Mouse (Mus musculus): ENCODE measurements around the gene 1700016H13Rik. TPM values are rescaled to one million over a fixed set of nuclear protein-coding genes. Genes with fewer than 3 reads are reported as not detected.

The 1700016H13Rik gene
- total RNA-seq, 2 experiments from 2014 or later = not detected

DNA sequence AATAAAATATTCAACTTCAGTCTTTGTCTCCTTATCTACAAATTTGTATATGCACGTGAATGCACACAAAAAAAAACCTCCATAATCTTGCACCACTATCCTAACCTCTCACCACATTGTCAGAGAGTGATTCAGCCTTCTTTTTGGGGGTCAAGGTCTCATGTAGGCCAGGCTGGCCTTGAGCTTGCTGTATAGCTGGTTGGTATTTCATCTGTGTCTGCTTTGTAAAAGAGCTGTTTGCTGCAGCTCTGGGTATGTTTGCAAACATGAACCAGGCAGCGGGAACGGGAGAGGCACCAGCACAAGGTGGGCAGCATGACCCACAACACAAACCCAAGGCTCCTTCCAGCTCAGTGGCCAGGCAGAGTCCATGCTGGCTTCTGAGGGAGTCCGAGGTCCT lies 17.8 kb upstream of the 1700016H13Rik start:
- DNase-seq (ENCODE audit: low spot score in 2 of 2) = no peak

DNA sequence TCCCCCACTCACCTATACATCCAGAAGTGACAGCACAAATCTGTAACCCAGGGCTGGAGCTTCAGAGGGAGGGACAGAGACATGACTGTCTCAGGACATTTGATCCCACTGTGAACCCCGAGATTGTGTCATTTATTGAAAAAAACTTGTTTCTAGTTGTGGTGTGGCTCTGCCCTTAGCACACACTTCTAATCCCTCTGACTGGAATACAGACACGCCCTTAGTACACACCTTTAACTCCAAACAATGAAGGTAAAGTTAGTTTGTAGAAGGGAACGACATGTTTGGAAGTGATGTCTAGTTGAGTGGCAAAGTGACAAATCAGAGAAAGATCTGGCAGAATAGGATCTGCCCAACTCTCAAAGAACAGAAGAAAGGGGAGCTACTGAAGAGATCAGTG lies 16.0 kb upstream of the 1700016H13Rik start:
- no peak for DNase-seq (ENCODE audit: low spot score in 2 of 2)

DNA sequence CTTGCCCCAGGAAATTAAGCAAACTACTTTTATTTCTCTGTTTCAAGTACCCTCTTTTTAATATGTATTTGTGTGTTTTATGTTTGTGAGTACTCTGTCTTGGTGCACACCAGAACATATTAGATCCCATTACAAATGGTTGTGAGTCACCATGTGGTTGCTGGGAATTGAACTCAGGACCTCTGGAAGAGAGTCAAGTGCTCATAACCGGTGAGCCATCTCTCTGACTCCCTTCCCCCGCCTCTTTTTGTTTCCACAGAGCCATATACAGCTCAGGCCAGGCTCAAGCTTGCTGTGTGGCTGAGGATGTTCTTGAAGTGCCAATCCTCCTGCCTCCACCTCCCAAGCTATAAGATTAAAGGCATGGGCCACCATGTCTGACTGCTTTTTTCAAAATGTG lies 10.1 kb upstream of the 1700016H13Rik start:
- no peak for DNase-seq (ENCODE audit: low spot score in 2 of 2)

DNA sequence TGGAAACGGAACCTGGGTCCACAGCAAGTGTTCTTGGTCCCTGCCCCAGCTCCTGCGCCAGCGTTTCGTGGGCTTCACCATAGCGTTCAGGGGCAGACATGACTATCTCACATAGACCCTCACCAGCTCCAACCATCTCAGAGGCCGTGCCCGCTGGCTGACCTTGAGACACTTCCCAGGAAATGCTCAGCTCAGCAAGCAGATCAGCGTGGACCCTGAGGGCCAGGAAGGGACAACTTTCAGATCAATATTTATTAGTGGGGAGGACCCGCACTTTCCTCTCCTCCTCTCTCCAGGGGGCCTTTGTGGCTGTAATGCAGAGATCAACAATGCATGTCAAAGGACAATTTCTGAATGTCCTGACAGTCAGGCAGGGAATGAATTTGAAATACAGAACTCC lies 9.1 kb upstream of the 1700016H13Rik start:
- DNase-seq (ENCODE audit: low spot score in 2 of 2) = no peak

DNA sequence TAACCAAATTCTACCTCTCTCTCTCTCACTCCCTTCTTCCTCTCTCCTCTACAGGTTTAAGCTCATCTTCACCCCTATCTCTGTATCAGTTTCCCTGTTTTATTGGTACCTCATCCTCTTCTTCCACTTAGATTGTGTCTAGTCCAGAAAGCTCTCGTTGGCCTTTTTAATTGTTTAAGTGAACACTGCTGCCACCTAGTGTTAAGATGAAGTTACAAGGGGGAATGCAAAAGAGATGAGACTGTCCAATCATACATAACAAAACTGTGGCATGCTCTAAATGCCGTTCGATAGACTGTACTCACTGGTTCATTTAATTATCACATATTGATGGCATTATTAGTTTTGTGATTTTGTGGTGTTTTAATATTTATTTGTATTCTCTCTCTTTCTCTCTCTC lies 3.8 kb upstream of the 1700016H13Rik start:
- DNase-seq (ENCODE audit: low spot score in 2 of 2) = no peak

DNA sequence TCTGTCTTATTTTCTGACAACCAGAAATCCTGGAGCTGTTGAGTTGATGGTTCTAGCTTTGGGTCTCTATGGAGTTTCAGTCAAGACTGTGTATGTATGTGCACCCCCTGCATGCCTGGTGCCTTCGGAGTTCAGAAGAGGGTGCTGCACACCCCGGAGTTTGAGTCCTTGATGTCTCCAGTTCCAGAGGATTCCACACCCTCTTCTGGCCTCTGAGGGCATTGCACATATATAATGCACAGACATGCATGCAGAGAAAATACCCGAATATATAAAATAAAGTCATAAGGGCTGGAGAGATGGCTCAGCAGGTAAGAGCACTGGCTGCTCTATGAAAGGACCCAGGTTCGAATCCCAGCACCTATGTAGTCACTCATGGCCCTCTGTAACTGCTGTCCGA lies 3.1 kb upstream of the 1700016H13Rik start:
- peak in 1 of 2 experiments; percentile 29 for DNase-seq (ENCODE audit: low spot score in 2 of 2)

DNA sequence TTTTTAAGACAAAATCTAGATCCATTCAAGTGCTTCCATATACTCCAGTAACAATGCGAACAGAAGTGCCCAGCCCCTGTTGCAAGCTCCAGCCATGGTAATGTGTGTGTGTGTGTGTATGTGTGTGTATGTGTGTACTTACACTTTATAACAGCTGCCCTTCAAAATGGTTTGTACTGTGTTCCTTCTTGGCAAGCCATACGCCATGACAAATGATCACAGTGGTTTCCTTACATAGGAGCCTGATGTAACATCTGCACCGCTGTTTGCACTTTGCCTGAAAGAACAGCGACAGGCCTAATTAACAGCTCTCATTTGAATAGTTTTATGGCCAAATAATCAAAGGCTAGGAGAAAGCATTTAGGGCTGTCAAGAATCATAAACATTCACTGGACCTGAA lies 1.0 kb downstream of the 1700016H13Rik start:
- DNase-seq (ENCODE audit: low spot score in 2 of 2) = no peak

DNA sequence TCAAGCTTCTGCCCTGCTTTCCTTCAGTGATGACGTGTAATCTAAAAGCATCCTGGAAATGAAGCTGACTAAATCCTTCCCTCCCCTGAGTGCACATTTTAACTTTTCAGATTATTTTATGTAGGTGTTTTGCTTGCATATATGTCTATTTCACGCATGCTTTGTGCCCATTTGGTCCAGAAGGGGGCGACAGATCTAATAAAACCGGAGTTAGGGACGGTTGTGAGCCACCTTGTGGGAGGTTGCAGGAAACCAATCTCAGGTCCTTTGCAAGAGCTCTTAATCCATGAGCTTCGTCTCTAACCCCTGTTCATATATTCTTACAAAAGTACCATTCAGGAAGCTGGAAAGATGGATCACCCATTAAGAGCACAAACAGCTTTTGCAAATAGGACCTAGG lies 1.6 kb downstream of the 1700016H13Rik start:
- peak; percentile 39 to 43 for DNase-seq (ENCODE audit: low spot score in 2 of 2)

DNA sequence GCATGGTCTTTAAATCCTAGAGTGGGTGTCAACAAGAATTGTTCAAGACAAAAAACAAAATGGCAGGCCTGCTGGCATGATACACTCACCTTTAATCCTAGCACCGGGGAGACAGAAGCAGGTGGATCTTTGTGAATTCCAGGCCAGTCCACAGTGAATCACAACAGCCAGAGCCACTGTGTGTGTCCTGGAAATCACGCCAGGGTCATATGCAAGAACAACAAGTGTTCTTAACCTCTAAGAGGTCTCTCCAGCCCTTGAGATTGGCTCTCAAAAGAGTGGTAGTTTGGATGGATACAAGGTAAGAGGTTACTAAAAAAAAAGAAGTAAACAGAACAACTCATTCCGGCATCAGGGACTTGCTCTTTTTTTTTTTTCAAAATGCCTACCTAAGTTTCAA lies 8.5 kb downstream of the 1700016H13Rik start:
- DNase-seq (ENCODE audit: low spot score in 2 of 2) = no peak

DNA sequence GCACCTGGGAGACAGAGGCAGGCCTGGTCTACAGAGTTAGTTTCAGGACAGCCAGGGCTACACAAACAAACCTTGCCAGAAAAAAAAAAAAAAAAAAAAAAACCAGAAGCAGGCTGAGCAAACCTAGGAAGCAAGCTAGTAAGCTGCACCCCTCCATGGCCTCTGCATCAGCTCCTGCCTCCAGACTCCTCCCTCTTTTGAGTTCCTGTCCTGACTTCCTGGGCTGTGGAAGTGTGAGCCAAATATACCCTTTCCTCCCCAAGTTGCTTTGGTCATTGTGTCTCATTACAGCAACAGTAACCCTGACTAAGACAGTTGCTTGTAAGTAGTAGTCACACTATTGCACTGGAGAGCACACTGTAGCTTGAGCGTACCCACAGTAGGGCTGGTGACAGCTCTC lies 11.6 kb downstream of the 1700016H13Rik start:
- DNase-seq (ENCODE audit: low spot score in 2 of 2) = no peak

DNA sequence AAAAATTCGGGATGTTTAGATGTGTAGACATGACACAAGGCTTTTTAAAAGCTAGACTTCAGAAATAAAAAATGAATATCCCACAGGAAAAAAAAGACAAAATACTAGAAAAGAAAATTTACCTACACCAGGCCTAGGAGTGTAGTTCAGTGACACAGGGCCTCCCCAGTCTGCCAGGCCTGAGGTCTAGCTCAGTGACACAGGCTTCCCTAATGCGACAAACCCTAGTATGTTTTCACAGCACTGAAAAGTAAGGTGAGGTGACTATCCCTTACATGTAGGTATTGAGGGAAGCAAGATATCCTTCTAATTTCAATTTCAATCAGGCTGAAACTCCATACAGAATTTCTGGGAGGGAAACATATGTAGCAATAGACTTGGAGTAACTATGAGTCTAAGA lies 18.6 kb downstream of the 1700016H13Rik start:
- no peak for DNase-seq (ENCODE audit: low spot score in 2 of 2)

DNA sequence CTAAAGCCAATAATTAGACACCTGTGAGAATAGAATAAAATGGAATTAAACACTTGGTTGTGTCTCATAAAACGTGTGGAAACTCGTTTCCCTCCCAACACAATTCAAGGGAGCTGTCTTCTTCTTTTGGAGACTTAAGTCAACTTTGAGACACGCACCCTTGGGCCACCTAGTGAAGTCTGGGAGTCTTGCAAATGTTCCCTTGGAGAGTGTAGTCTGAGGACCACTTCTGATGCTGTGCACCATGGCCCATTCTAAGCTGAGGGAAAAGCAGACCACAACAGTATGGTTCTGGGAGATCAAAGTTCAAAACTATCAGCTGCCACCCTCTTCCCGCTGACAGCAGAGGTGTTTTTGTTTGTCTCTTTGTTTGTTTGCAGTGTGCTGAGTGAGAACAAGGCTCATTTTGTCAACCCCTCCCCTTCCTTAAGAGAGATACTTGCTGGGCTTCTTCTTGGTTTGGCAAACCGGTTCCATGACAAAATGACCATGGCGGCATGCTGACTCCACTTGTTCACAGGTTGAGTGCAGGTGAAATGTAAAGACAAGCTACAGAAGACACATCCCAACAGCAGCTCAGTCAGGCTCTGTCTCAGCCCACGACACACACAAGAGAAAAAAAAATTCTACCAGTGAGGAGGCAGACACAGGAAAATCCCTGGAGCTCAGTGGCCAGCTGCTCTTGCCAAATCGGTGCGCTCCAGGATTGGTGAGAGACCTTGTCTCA lies 25.8 kb downstream of the 1700016H13Rik start:
- DNase-seq (ENCODE audit: low spot score in 2 of 2) = no peak

DNA sequence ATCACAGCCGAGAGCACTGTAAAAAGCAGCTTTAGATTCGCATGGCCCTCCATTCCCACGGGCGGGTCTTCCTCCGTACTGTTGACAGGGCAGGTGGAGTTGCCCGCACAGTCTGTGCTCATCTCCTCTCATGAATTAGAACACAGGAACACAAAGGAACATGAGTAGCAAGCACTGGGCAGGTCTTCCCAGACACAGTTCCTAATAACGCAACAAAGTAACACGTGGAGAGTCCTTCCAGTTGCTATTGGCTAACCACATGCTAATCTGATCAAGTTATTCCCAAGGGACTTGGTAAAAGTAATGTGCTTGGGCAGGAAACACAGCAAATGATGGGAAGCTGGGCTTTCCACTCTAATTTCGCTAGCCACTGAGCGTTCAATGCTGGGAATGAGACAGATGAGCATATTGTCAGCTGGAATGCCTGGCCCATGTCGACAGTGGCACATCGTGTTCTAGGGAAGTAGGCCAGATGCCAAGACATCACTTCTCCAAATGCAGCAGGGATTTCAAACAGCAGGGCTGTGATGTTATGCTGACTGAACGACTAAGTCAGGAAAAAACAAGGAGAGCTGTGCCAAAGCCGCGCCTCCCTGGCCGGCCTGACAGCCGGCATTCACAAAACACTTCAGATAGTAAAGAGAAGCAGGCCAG lies 26.6 kb downstream of the 1700016H13Rik start, which contains the start of gene Slc10a6:
Gene Slc10a6 (minus strand): TSS at position 293 of the 654 bp plus-strand sequence.
- DNase-seq (ENCODE audit: low spot score in 2 of 2) = peak; percentile 65 to 70

DNA sequence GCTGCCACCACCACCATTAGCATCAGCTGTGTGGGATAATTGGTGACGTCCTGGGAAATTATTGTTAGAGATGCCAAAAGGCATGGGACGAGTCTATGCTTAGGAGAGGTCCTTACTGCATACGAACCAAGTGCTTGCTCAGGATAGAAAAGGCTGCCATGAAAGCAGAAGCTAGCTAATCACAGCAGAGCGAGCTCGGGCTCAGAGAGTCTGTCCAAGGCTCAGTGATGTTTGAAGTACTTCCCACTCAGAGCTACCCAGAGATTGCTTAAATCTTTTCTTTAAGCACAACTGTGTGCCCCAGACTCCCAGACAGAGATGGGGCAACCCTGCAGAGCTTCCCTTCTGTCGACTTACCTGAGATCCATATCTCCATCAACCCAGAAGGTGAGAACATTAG lies 27.3 kb downstream of the 1700016H13Rik start:
- DNase-seq (ENCODE audit: low spot score in 2 of 2) = no peak

DNA sequence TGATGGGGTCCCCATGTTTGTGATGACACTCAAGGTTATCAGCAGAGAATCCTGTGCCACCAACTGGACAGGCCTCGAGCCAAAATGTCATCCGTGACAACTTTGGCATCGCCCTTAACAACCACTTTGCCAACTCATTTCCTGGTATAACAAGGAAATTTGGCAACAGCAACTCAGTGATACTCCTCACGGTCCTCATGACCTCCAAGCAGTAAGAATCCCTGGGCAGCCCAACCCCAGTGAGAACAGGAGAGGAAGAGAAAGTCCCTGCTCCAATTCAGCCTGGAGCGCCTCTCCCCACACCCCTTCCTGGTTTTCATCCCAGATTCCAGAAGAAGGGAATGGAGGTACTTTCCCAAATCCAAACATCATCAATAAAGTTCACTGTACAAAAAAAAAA lies 31.0 kb downstream of the 1700016H13Rik start:
- no peak for DNase-seq (ENCODE audit: low spot score in 2 of 2)

DNA sequence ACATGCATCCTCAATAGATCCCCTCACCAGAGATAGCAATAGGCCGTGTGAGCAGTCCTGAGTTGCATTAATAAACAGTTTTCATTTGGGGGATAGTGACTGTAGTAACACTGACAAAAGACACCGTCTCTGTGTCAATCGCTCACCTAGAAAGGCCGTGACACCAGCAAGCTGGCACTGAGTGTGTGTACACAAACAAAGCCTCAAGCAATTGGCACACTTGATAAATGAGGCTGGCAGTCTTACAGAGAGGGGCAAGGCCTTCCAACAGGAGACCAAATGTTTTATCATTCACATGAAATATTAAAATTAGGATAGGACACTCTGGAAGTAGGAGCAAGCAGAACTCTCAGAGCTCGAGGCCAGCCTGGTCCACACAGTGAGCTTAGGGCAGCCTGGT lies 33.5 kb downstream of the 1700016H13Rik start:
- DNase-seq (ENCODE audit: low spot score in 2 of 2) = no peak

DNA sequence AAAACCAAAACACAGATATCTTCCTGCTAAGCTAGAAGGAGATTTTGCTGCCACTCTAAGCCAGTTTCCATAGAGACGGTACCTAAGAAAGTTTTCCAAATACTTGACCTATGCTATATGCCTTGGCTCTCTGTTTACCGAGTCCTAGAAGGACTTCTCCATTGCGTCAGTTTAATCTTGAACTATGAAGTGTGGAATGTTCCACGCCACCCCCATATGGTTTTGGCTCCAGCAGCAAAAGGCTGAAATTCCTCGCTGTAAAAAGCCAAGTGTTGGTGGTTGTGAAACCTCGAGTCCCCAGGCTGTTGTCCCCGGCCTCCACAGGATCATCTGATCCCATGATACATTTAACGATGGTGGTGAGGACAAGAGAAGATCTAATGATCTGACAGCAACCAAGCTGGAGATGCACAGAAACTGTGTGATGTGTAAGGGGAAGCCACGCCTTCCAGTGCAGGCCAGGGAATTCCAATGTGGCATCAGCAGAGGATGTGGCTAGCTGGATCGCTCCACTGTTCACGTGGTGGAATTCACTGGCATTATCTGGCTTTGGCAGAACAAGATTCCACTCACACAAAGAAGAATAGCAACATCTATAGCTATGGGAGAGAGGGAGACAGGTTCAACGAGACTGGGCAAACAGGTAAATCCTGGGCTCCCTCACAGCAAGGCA lies 35.4 kb downstream of the 1700016H13Rik start:
- DNase-seq (ENCODE audit: low spot score in 2 of 2) = no peak

DNA sequence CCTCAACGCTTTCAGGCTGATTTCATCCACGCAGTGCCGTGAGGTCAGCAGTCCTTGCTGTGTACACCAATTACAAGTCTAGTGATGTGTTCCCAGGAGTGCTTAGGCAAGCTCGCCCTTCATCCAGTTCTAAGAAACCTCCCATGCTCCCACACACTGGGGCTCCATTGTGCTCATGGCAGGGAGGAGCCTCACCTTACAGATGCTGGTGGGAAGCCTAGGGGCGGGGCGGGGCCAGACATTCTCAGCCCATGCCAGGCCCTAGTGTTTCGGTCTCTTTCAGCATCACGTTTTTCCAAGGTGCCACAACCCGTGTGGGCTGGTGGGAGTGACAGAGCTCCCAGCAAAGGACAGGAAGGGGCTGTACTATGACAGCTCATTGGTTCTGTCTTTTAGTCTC lies 38.6 kb downstream of the 1700016H13Rik start:
- DNase-seq (ENCODE audit: low spot score in 2 of 2) = no peak

DNA sequence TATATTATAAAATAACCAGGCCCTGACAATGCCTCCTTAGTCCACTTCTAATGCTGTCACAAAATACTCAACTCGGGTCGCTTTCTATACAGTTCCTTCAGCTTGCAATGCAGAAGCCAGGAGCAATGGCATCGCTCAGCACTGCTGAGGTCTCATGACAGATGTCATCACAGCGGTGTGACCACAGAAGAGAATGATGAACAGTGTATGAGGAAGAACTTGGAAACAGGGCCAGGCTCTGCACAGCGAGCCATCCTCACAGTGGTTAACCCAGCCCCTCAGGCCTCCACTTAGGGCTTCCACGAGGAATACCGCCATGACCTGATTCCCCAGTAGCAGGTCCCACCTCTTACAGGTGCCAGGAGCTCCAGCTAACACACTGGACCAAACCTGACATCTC lies 41.5 kb downstream of the 1700016H13Rik start:
- no peak for DNase-seq (ENCODE audit: low spot score in 2 of 2)

DNA sequence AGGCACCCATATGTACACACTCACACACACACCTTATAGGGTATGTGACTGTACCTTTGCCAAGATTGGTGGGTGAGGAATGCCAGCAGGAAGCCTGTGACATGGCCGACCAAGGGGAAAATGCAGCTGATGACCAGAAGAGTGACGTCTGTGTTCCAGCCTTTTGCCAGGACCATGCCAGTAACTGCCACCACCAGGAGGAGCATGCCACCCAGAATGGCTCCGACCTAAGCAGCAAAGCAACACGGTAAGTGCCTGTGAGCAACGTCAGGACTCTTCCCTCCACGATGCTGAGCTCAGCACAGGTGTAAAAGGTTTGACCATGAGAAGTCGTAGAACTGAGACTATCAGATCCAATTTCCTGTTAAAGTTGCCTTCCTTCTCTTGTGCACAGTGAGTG lies 43.5 kb downstream of the 1700016H13Rik start:
- no peak for DNase-seq (ENCODE audit: low spot score in 2 of 2)

DNA sequence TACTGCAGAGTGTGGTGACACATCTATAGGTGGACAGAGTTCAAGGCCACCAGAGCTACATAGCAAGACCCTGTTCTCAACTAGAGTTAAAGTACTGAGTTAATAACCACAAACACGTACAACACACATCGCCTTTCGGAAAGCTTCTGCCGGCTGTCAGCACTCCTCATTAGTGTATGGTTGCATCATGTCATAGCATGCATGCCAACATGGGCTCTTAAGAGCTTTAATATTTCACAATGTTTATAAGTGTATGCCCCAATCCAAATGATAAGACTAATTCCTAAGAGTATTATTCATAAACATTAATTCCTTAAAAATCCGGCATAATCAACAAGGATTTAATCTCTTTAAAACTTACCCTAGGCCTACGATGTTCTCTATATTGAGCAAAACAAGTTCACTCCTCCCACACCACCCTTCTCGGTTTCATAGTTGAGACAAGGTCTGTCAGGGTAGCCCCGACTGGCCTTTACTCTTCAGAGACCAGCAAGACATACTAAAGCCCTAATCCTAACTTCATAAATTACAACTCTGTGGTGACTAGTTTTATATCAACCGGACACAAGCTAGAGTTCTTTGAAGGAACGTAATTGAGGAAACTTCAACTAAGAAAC lies 44.8 kb downstream of the 1700016H13Rik start:
- no peak for DNase-seq (ENCODE audit: low spot score in 2 of 2)

DNA sequence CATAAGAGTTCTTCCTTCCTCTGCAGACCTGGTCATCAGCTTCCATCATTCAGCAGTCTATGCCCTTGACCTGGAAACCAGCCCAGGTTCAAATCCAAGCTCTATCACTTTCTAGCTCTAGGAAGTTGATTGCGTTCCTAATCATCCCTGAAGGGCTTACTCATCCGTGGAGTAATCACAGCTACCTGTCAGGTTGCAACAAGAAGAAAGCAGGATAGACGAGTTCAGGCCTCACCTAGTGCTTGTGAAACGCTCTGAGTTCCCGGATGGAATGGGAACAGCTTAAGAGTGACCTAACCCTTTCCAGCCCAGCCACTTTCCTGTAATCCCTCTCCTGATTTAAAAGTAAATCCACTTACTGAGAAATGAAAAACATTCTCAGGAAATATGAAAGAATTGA lies 45.7 kb downstream of the 1700016H13Rik start:
- no peak for DNase-seq (ENCODE audit: low spot score in 2 of 2)

Measured in layer of hippocampus, postnatal 10 days (tissue).